Mouse (Mus musculus) mesoderm, embryonic 11.5 days (tissue): Measurements from ENCODE around the gene Polr3c.
"Not testable (repeated sequence)": the region's sequence is repeated elsewhere in the genome, so short reads cannot be mapped to it uniquely, and the experiment has no call there.

Experiments used
- DNase-seq: peaks from one replicate; pipeline ENCODE4 v3.0.0-alpha.2; 2012; ENCODE audit warnings: low read depth, low spot score

Gene Polr3c

DNA sequence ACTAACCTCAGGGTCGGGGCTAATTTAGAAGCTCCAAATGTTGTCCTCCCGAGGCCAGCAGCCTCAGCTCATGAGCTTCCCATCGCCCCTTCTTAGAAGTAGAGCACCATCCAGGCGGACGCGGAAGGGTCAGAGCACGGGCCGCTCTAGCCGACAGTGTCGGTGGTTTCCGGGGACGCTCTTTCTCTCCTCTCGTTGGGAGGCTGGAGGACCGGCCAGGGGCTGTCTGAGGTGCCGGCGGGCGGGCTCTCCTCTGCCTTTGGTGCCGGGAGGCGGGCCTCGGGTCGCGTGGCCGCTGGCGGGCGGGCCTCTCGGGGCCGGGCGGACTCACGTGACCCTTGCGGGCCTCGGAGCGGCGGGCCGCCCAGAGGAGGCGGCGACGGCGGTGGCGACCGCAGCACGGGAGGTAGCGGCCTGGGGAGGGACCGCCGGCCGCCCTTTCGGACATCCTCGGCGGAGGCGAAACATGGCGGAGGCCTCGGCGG lies at the start of gene Polr3c, which contains the start of gene Rnf115:
Gene Polr3c (minus strand): TSS at position 286 of the 485 bp plus-strand sequence.
Gene Rnf115 (plus strand): TSS at position 322 of the 485 bp plus-strand sequence.
- DNase-seq, result peak; percentile 91

DNA sequence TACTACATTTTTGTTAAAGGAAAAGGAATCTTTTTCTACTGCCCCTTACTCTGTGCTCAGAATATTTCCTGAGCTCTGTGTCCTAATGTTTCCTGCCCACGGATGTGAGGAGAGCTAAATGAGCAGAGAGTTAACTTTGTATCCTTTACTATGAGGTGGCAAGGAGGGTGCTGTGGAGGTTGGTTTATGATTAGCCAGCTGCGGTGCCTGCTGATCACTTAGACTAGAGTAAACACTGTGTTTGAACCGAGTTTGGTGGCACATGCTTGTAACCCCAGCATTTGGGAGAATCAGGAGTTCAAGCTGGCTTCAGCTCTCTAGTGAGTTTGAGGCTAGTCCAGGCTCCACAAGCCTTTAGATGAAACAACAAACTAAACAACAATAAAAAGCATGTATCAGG lies 49.7 kb upstream of the Polr3c start:
- no peak for DNase-seq

DNA sequence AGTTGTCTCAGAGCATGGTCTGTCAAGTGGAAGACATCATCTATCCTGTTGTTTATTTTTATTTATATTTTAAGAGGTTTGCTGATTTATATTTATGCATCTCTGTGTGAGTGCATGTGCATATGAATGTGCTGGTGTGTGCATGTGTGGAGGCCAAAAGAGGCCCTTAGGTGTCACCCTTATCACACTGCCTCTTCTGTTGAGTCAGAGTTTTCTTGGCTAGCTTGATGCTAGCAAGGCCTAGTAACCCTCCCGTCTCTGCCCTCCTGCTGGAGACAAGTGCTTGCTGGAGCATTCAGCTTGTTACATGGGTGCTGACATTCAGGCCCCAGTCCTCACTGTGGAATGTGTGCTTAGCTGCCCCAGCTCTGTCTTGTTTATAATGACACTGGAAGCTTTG lies 45.5 kb upstream of the Polr3c start:
- no peak for DNase-seq

DNA sequence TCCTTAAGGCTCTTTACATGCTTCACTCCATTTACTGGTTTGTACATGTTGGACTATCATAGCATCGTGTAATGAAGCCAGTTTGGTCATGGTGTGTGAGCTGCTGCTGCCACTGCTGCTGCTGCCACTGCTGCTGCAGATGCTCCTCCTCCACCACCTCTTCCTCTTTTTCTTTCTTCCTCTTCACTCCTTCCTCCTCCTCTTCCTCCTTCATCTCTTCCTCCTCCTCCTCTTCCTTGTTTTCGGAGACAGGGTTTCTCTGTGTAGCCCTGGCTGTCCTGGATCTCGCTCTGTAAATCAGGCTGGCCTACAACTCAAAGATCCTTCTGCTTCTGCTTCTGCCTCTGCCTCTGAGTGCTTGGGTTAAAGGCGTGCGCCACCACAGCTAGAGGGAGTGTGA lies 42.5 kb upstream of the Polr3c start:
- DNase-seq, result no peak

DNA sequence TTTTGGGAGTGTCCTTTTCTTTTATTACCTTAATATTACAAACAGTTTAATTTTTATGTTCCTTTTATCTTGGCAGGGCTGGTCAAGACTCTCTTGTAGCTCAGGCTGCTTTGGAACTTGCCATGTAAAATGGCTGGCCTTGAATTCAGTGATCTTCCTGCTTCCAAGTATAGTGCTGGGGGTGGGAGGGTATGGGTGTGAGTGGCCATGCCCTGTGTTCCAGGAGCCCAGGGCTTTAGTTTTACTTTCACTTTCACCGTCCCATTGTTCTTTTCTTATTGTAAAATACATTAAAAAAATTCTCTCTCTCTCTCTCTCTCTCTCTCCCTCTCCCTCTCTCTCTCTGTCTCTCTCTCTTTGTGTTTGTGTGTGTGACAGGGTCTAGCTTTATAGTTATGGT lies 37.1 kb upstream of the Polr3c start:
- DNase-seq, result no peak

DNA sequence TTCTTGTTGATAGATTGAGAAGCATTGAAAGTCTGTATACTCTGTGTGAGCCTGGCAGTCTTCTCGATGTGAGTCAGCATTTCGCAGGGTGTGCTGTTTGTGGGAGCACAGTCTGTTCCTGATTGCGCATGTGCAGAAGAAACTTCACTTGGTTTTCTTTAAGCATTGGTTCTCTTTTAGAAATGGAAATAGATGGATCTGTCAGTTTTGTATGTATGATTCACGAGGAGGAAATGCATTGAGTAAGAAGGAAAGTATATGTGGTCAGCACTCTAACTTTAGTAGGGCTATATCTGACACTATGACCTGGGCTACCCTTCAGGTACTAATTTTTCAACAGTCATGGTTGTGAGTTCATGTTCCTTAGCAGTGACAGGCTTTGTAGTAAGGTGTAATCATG lies 32.3 kb upstream of the Polr3c start:
- DNase-seq, result no peak

DNA sequence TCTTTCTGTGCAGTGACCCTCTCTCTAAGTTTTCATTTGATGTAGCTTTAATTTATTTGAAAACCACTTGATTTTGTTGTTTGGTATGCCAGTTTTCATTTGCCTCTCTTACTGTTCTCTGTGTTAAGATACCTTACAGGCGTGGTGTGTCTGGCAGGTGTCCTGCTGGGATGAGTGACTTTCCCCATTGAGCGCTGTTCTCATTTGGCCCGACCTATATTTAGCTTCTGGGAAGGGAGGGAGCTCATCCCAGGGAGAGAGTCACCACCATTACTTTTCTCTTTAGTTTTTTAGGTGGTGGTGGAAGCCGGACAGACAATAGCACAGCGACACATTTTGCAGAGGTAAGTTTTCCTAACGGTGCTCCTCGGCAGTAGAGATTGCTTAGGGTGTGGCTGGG lies 30.3 kb upstream of the Polr3c start:
- DNase-seq, result no peak

DNA sequence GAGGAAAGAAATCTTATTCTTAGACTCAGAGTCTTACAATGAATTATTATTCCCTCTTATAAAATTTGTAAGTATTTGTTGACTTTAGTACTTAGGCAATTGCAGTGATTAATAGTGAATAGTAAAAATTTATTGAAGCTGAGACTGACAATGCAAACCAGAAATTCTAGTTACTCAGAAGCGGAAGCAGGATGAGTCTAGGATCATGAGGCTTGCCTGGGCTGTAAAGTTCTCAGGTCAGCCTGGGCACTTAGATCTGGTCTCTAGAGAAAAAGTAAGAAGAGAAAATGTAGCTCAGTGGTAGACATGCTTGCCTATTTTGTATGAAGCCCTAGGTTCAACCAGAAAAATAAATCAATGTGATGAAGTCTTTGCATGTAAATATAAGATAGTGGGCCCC lies 28.5 kb upstream of the Polr3c start:
- no peak for DNase-seq

DNA sequence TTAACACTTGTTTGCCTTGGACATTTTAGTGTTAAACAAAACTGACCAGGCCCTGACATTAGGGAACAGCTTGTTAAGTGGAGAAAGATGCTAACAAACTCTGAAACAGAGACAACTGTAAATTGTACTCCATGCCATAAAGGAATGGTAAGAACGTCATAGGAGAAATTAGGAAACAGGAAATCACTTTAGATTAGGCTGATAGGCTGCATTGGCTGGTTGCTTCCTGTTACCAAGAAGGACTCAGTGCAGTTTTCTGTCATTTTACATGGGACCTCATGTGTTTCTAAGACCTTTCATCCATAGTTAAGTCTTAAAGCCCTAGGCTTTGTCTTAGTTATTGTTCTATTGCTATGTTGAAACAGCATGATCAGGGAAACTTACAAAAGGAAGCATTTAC lies 19.4 kb upstream of the Polr3c start:
- DNase-seq, result no peak

DNA sequence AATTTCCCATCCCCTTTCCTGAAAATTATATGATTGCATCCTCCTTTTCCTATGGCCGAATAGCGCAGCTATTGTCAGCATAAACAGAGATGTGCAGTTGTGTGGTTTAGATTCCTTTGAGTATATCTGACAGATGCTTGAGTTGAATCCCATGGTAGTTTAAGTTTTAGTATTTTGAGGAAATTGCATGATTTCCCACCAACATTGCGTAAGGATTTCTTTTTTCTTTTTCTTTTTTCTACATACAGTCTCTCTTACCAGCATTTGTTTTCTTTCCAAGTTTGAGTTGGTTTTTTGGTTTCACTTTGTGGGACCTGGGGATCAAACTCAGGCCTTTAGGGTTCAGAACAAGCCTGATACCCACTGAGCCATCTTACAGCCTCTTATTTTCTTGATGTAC lies 16.9 kb upstream of the Polr3c start:
- no peak for DNase-seq

DNA sequence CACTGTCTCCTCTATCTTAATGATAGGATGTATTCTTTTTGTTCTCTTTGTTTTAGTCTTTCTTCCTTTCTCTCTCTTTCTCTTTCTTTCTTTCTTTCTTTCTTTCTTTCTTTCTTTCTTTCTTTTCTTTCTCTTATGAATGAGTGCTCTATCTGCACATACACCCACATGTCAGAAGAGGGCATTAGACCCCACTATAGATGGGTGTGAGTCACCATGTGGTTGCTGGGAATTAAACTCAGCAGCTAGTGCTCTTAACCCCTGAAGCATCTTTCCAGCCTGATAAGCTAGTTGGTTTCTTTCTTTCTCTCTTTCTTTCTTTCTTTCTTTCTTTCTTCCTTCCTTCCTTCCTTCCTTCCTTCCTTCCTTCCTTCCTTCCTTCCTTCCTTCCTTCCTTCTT lies 12.9 kb upstream of the Polr3c start:
- not testable (repeated sequence) for DNase-seq

DNA sequence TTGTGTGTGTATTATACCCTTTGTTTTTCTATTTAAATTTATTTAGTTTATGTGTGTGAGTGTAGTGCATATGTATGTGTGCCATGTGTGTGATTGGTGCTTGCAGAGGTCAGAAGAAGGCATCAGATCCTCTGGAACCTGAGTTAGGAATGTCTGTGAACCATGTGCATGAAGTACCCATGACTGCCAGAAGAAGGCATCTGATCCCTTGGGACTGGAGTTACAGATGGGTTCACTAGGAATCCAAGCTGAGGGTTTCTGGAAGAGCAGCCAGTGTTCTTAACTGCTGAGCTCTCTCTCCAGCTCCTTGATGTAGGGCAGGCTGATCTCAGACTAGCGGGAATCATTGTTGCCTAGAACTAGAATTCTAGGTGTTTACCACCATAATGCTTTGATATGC lies 10.6 kb upstream of the Polr3c start:
- DNase-seq, result peak; percentile 42

DNA sequence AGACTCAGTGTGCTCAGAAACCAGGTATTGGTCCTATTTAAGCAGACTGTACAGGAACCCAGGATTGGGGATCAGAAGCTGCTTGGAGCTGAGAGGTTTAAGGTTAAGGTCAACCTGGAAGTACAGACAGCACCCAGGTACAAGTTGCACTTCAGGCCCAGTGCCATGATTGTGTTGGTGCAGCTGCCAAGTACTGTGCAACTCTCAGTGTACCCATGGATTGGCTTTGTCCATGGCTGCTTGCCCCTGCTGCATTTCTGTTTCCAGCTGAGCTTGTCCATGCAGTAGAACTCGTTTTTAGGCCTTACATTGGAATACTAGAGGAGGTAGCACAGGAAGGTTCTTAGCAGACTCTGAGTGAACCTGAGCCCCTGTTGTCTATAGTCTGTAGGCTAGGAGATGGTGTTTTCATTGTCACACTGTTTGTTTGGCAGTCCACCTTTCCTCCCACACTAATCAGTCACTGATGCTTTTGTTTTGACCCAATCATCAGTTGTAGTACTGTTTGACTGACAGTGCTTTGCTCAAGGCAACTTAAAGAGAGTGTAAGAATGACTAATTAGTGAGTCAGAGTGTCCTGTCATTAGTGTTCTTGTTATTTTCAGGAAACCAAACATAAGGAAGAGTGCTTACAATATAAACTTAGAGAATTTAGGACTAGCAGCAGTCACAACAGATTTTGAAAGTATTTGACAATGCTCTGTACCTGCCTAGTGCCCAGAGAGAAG lies 9.7 kb upstream of the Polr3c start:
- no peak for DNase-seq

DNA sequence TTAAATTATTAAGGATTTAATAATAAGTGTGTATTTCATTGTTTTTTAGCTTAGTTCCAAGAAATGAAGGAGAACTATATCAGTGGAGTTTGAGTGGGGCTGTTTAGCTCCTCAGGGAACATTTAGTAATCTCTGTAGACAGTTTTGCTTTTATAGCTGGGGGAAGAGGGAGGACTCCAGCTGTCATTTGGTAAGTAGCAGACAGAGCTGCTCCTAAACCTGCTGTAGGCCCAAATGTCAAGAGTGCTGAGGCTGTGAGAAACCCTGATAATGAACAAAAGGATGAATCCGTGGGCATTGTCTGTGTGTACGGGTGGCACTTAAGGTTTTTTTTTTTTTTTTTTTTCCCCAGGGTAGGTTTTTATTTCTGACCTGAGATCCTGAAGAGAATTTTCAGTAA lies 7.8 kb upstream of the Polr3c start:
- no peak for DNase-seq

DNA sequence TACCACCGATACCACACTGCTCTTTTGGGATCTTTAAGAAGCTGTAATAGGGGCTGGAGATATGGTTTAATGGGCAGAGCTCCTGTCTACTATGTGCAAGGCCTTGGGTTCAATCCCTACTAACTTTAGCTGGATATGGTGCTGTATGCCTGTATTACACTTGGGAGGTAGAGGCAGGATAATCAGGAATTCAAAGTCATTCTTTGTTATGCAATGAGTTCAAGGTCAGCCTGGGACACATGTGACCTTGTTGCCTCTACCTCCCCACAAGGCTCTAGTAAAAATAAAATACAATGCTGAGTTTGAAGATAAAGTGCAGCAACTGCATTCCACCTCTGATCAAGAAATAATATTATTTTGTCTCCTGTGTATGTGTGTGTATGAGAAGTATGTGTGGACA lies 6.6 kb upstream of the Polr3c start:
- DNase-seq, result no peak

DNA sequence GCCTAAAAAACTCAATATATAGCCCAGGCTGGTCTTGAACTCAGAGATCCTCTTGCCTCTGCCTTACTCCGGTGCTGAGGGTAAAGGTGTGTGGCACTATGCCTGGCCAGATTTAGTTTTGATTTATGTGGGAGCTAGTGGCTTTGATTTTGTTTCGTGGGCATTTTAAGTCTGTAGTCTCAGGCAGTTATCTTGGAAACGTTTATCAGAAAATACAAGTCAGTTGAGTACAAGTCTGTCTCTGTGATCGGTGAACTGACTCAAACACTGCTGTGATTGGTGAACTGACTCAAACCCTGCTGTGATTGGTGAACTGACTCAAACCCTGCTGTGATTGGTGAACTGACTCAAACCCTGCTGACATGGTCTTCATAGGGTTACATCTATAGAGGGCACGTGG lies 3.4 kb upstream of the Polr3c start:
- no peak for DNase-seq

DNA sequence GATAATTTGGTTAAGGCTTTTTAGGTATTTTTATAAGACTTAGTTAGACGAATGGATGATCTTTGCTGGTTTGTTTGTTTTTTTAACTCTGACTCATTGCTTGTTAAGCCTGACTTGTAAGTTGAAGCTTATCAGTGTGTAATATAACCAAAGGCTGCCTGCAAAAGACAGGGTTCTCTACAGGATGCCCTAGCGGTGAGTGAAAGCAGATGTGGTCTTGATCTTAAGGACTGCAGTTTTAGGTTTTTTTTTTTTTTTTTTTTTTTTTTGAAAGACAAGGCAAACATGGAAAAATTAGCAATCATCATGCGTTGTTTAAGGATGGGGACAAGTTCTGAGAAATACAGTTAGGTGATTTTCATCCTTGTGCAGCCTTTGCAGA lies 2.0 kb upstream of the Polr3c start:
- DNase-seq, result peak; percentile 32

DNA sequence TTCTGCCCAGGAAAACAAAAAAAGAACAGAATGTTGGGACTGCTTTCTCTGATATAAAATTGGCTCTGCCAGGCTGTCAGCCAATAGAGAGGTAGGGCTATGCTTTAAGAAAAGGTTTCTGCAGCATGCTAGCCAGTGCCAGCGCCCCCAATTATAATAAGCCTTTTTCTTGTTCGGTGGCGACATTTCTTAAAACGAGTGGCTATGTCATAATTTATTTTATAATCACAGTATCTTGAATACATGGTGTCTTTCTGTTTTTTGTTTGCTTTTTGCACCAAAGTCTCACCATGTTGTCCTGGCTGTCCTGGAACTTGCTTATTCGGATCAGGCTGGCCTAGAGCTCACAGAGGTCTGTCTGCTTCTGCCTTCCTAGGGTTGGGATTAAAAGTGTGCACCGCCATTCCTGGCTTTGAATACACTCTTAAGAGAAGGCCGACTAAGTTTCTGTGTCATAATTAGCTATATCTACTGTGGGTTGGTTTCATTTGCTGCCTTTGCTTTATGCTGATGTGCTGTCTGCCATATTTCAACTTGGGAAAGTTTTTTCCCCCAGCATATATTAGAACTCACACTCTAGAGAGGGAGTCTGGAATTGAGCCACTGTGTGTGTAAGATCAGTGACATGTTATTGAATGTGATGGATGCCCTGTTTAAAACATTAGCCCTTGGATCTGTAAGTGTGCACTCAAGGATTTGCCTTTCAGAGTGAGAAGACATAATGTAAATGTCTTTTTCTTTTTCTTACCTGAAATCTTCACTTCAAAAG lies 1.4 kb upstream of the Polr3c start:
- no peak for DNase-seq

DNA sequence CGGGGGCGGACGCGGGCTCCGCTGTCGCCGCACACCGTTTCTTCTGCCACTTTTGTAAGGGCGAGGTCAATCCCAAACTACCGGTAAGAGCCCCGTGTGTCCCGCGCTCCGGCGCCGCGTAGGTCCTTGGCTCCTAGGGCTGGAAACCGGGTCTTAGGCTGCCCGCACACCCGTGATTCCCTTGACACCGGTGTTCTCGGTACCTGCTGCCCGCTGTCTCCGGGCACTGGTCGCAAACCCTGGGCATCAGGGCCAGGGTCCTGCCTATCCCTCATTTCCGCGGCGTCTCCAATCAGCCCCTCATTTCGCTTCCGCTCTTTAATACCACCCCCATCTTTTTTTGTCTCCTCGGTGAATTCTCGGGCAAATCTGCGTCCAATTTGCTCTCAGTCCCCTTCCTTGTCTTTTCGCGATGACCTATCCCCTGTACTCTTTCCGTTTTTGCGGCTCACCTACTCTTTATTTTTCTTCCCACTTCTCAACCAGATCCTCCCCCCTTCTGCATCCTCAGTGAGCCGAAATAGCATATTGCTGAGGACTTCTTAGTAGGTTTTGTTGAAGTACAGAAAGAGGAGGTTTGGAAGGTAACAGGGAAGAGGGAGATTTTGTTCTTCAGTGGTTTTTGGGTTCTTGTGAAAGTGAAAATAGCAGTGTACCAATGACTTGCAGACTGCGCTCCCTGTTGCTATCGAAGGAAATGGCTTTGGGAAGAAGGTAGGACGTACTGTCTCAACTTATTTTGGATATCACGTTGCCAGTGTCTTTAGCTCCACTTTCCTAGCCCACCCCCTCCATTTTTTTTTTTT lies 603 bp upstream of the Polr3c start:
- DNase-seq, result no peak

DNA sequence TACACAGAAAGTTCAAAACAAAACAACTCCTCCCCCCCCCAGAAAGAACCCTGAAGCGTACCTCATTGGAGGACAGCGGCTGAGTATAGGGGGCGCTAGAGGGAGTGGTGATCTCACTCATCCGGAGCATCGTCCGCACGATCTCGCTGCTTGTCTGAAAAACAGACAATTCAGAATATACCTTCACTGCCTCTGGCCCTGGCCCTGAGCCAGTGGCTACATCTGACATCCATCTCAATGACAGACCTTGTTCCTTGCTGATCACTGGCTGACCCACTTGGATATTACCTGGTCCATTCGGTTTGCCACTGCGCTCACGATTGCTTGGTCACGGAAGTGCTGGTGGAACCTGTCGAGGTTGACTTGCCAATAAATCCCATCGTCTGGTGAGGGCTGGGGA lies 8.3 kb downstream of the Polr3c start:
- DNase-seq, result peak; percentile 40

DNA sequence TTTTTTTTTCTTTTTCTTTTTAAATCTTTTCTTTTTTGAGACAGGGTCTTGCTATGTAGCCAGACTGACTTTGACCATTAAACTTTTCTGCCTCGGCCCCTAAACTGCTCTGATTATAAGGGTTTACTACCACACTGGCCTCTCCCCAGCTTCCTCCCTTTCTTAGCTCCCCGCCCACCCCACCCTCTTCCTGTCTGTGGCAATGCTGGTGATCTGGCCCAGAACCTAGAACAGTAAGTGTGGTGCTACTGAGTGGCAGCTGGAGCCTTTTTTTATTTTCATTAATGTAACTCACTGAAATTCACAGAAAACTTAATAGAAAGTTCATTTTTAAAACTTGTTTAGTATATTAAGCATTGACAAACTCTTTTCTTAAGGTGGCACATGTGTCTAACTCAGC lies 11.6 kb downstream of the Polr3c start:
- DNase-seq, result no peak

DNA sequence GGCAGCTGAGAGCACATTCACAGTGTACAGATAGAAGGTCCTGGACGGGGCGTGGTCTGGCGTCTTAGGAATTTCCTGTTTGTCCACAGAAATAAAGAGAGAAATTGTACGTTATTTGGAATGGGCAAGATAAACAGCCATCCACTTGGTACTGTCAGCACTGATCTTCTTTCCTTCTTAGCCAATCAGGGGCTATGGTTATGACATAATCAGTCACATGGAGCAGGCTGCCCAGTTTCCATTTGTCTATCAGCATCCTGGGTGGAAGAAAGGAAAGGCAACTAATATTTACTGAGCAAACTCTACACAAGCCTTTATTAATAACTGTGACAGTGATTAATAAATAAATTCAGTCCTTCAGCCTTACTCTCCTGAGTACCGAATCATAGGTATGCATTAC lies 13.1 kb downstream of the Polr3c start:
- DNase-seq, result no peak
